In the genomic region with DNA sequence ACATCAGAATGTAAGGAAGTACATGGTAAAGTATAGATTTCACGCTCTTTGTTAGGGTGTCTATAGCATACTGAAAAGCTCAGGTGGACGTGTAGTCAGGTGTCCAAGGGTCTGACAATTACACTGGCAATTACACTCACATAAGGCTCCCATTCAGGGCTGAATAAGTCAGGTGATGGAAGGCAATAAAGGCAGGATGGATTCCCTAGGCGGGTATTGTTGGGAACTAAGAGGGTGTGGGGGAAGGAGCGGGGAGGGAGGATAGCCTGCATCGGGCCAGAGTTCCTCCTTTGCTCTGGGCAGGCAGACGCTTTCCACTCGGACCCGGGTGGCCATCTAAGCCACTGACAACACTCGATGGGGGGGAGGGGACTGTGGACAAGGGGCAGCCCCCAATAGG, we compare ENCODE assay signal across 10 mouse cellular contexts. TPM values are rescaled to one million over a fixed set of nuclear protein-coding genes. Genes with fewer than 3 reads are reported as not detected.
DNase-seq lines count a peak whose midpoint lies in the region; ATAC-seq and TF ChIP-seq lines count a peak whose summit lies in the region.
"Had no signal": no experiment of that assay in that cellular context is flagged by ENCODE, and none has a peak within 500 bp of the region (broad histone marks: within the 10 kb centered on the region; RNA-seq: fewer than 3 reads in every experiment).

No protein-coding gene starts in this region.

- H3K36me3 ChIP-seq in ES-Bruce4 (ENCODE audit: control insufficient read depth, insufficient read depth, low read length, poor library complexity, severe bottlenecking), result no peaks in the 10 kb centered on the region
- no peaks in the 10 kb centered on the region for H3K36me3 ChIP-seq in embryonic facial prominence, embryonic 10.5 days (replicated peaks)
- no peaks in the 10 kb centered on the region for H3K36me3 ChIP-seq in hindbrain, embryonic 11.5 days (ENCODE audit: control insufficient read depth, insufficient read depth, low read length)
- no peaks in the 10 kb centered on the region for H3K36me3 ChIP-seq in midbrain, embryonic 13.5 days

- no peak overlapping the region for H3K9ac ChIP-seq in ES-Bruce4 (ENCODE audit: low read depth, poor library complexity, severe bottlenecking)
- H3K9ac ChIP-seq in hindbrain, embryonic 11.5 days (ENCODE audit: low read depth, low read length), result no peak overlapping the region
- H3K9ac ChIP-seq in midbrain, embryonic 13.5 days (replicated peaks), result no peak overlapping the region

- no peaks in the 10 kb centered on the region for H3K9me3 ChIP-seq in ES-Bruce4 (replicated peaks; ENCODE audit: control insufficient read depth, insufficient read depth, low read length, poor library complexity, severe bottlenecking)
- no peaks in the 10 kb centered on the region for H3K9me3 ChIP-seq in embryonic facial prominence, embryonic 10.5 days
- no peaks in the 10 kb centered on the region for H3K9me3 ChIP-seq in hindbrain, embryonic 11.5 days (ENCODE audit: control insufficient read depth, low read length)
- H3K9me3 ChIP-seq in midbrain, embryonic 13.5 days, result no peaks in the 10 kb centered on the region

- no peak overlapping the region for H3K4me3 ChIP-seq in ES-Bruce4 (ENCODE audit: low read depth, low read length)
- H3K4me3 ChIP-seq in embryonic facial prominence, embryonic 10.5 days, result no peak overlapping the region
- H3K4me3 ChIP-seq in hindbrain, embryonic 11.5 days (ENCODE audit: low read depth, low read length), result no peak overlapping the region
- no peak overlapping the region for H3K4me3 ChIP-seq in midbrain, embryonic 13.5 days (replicated peaks)

- 47% methylated on average over 9 of the region's 9 CpGs for WGBS in embryonic facial prominence, embryonic 10.5 days
- WGBS in hindbrain, embryonic 11.5 days, result 34% methylated on average over 9 of the region's 9 CpGs
- WGBS in midbrain, embryonic 13.5 days, result 22% methylated on average over 9 of the region's 9 CpGs

- no peak for DNase-seq in embryonic facial prominence, embryonic 10.5 days (ENCODE audit: low spot score)
- DNase-seq in hindbrain, embryonic 11.5 days (ENCODE audit: low spot score), result peak; percentile 41
- DNase-seq in lung, postnatal 36 days, result no peak
- DNase-seq in lung, postnatal 4 days, result no peak
- DNase-seq in kidney, postnatal 36 days, result no peak
- DNase-seq: liver; thymus, postnatal 14 days had no signal

- peak; percentile 58 for ATAC-seq in hindbrain, embryonic 11.5 days (ENCODE audit: low FRiP score)
- peak; percentile 57 for ATAC-seq in midbrain, embryonic 13.5 days
- no peak for ATAC-seq in megakaryocyte progenitor cell, adult 5-6 weeks (replicated peaks; ENCODE audit: poor library complexity)

- TF ChIP-seq POLR2A in ES-Bruce4 (IDR thresholded peaks at IDR 0.05; ENCODE audit: insufficient read depth, low read length), result no peak

- TF ChIP-seq CTCF in ES-Bruce4 (IDR thresholded peaks at IDR 0.05; ENCODE audit: low read depth, low read length), result no peak

- H3K4me2 ChIP-seq in hindbrain, embryonic 11.5 days (replicated peaks; ENCODE audit: low read depth, low read length), result no peak overlapping the region
- H3K4me2 ChIP-seq in midbrain, embryonic 13.5 days (replicated peaks), result peak overlapping the region; percentile 22; the same call in 1 of the 2 replicates

- H3K27me3 ChIP-seq in ES-Bruce4 (ENCODE audit: control insufficient read depth, insufficient read depth, low read length, poor library complexity, severe bottlenecking), result no peaks in the 10 kb centered on the region
- H3K27me3 ChIP-seq in embryonic facial prominence, embryonic 10.5 days (replicated peaks; ENCODE audit: low read depth, poor library complexity, severe bottlenecking), result no peaks in the 10 kb centered on the region
- no peaks in the 10 kb centered on the region for H3K27me3 ChIP-seq in hindbrain, embryonic 11.5 days (ENCODE audit: control insufficient read depth, insufficient read depth, low read length)
- H3K27me3 ChIP-seq in midbrain, embryonic 13.5 days, result no peaks in the 10 kb centered on the region

- H3K4me1 ChIP-seq in ES-Bruce4 (ENCODE audit: control insufficient read depth, insufficient read depth, low read length), result peaks cover 5% of the 10 kb centered on the region
- H3K4me1 ChIP-seq in embryonic facial prominence, embryonic 10.5 days, result peaks cover 11% of the 10 kb centered on the region
- no peaks in the 10 kb centered on the region; the same call in 1 of the 2 replicates for H3K4me1 ChIP-seq in hindbrain, embryonic 11.5 days (replicated peaks; ENCODE audit: control insufficient read depth, insufficient read depth, low read length)
- H3K4me1 ChIP-seq in midbrain, embryonic 13.5 days (replicated peaks), result peaks cover 17% of the 10 kb centered on the region

- H3K27ac ChIP-seq in ES-Bruce4 (ENCODE audit: insufficient read depth, low read length), result peak overlapping the region; percentile 87
- peak overlapping the region; percentile 78 for H3K27ac ChIP-seq in embryonic facial prominence, embryonic 10.5 days (replicated peaks)
- peak overlapping the region; percentile 86 for H3K27ac ChIP-seq in hindbrain, embryonic 11.5 days (ENCODE audit: low read depth, low read length)
- H3K27ac ChIP-seq in midbrain, embryonic 13.5 days, result peak overlapping the region; percentile 74

- peak; percentile 62; the same call in 1 of the 2 replicates for TF ChIP-seq EP300 in ES-Bruce4 (IDR thresholded peaks at IDR 0.05; ENCODE audit: insufficient read depth, low read depth, low read length)

RNA-seq across cellular contexts. Expression of gene Paqr8, which starts 22.4 kb away (rescaled TPM):
- polyA plus RNA-seq in ES-Bruce4 (2011; ENCODE audit: insufficient read depth, insufficient read length, low read depth, missing spikeins), result 4.4 and 4.9 TPM in 2 replicates
- polyA plus RNA-seq in embryonic facial prominence, embryonic 10.5 days (2016; fragmentation: Nextera tagmentation; extraction: Ambion mirVana), result 4.0 and 4.4 TPM in 2 replicates
- polyA plus RNA-seq in hindbrain, embryonic 11.5 days (2014; fragmentation: Nextera tagmentation; extraction: Ambion mirVana), result 10.0 and 11.9 TPM in 2 replicates
- polyA plus RNA-seq in midbrain, embryonic 13.5 days (2015; fragmentation: Nextera tagmentation; extraction: Ambion mirVana), result 12.5 and 13.4 TPM in 2 replicates
- total RNA-seq in megakaryocyte progenitor cell, adult 5-6 weeks (2015), result 1.6 and 3.9 TPM in 2 replicates
- 2.4 and 3.5 TPM in 2 replicates for total RNA-seq in megakaryocyte progenitor cell, adult 5-6 weeks (2017)

RNA-seq across cellular contexts. Expression of gene Mcm3, which starts 47.9 kb away (rescaled TPM):
- 178 and 187 TPM in 2 replicates for polyA plus RNA-seq in ES-Bruce4 (2011; ENCODE audit: insufficient read depth, insufficient read length, low read depth, missing spikeins)
- polyA plus RNA-seq in embryonic facial prominence, embryonic 10.5 days (2016; fragmentation: Nextera tagmentation; extraction: Ambion mirVana), result 278 and 297 TPM in 2 replicates
- polyA plus RNA-seq in hindbrain, embryonic 11.5 days (2014; fragmentation: Nextera tagmentation; extraction: Ambion mirVana), result 152 and 168 TPM in 2 replicates
- 48.1 and 50.9 TPM in 2 replicates for polyA plus RNA-seq in midbrain, embryonic 13.5 days (2015; fragmentation: Nextera tagmentation; extraction: Ambion mirVana)
- 640 and 673 TPM in 2 replicates for total RNA-seq in megakaryocyte progenitor cell, adult 5-6 weeks (2015)
- 300 and 306 TPM in 2 replicates for total RNA-seq in megakaryocyte progenitor cell, adult 5-6 weeks (2017)
